In genomic region chr11:50717381-50717897, GRCm38 (mm10) we compare ENCODE assay signal across 14 mouse cellular contexts.
DNase-seq lines count a peak whose midpoint lies in the region; ATAC-seq lines count a peak whose summit lies in the region.
"Had no signal": no experiment of that assay in that cellular context is flagged by ENCODE, and none has a peak within 500 bp of the region (broad histone marks: within the 10 kb centered on the region; RNA-seq: fewer than 3 reads in every experiment).

No protein-coding gene starts in this region.

- H3K27ac ChIP-seq in midbrain, embryonic 11.5 days (ENCODE audit: low read depth, low read length), result no peak overlapping the region
- no peak overlapping the region for H3K27ac ChIP-seq in midbrain, embryonic 14.5 days (replicated peaks; ENCODE audit: low read depth, low read length)
- 0 out of 2 replicates have a peak overlapping the region, but pooled peaks have one; percentile 50 for H3K27ac ChIP-seq in heart, embryonic 13.5 days (replicated peaks)

- no peak for ATAC-seq in midbrain, embryonic 11.5 days (ENCODE audit: low FRiP score)
- ATAC-seq in midbrain, embryonic 14.5 days (ENCODE audit: low FRiP score, low TSS enrichment), result no peak
- no peak for ATAC-seq in heart, embryonic 13.5 days (ENCODE audit: extremely low read depth, insufficient number of reproducible peaks, low FRiP score, low TSS enrichment)
- no peak for ATAC-seq in megakaryocyte, adult 5-6 weeks (ENCODE audit: poor library complexity, severe bottlenecking)
- ATAC-seq: midbrain, embryonic 16.5 days had no signal

- H3K4me2 ChIP-seq in midbrain, embryonic 11.5 days, result no peak overlapping the region
- H3K4me2 ChIP-seq in midbrain, embryonic 14.5 days (ENCODE audit: low read length), result no peak overlapping the region
- no peak overlapping the region for H3K4me2 ChIP-seq in heart, embryonic 13.5 days

- no peak overlapping the region for H3K9ac ChIP-seq in midbrain, embryonic 11.5 days (ENCODE audit: low read length)
- no peak overlapping the region for H3K9ac ChIP-seq in midbrain, embryonic 14.5 days (replicated peaks; ENCODE audit: low read length)
- no peak overlapping the region for H3K9ac ChIP-seq in heart, embryonic 13.5 days

- H3K4me3 ChIP-seq in midbrain, embryonic 11.5 days (ENCODE audit: low read depth, low read length), result no peak overlapping the region
- H3K4me3 ChIP-seq in midbrain, embryonic 14.5 days (replicated peaks; ENCODE audit: low read depth, low read length), result no peak overlapping the region
- H3K4me3 ChIP-seq in heart, embryonic 13.5 days, result no peak overlapping the region

- no peaks in the 10 kb centered on the region for H3K9me3 ChIP-seq in midbrain, embryonic 11.5 days (ENCODE audit: control insufficient read depth, low read length)
- H3K9me3 ChIP-seq in midbrain, embryonic 14.5 days (ENCODE audit: control insufficient read depth, low read length), result no peaks in the 10 kb centered on the region
- no peaks in the 10 kb centered on the region for H3K9me3 ChIP-seq in heart, embryonic 13.5 days

- no peaks in the 10 kb centered on the region for H3K4me1 ChIP-seq in midbrain, embryonic 11.5 days (ENCODE audit: control insufficient read depth, insufficient read depth, low read length)
- H3K4me1 ChIP-seq in midbrain, embryonic 14.5 days (ENCODE audit: control insufficient read depth, insufficient read depth, low read length), result no peaks in the 10 kb centered on the region
- peaks cover 36% of the 10 kb centered on the region for H3K4me1 ChIP-seq in heart, embryonic 13.5 days

- no peaks in the 10 kb centered on the region for H3K27me3 ChIP-seq in midbrain, embryonic 11.5 days (ENCODE audit: control insufficient read depth, insufficient read depth, low read length)
- no peaks in the 10 kb centered on the region for H3K27me3 ChIP-seq in midbrain, embryonic 14.5 days (ENCODE audit: control insufficient read depth, insufficient read depth, low read length)
- H3K27me3 ChIP-seq in heart, embryonic 13.5 days (replicated peaks), result peaks cover 33% of the 10 kb centered on the region

- WGBS in midbrain, embryonic 11.5 days, result 76% methylated on average over 12 of the region's 12 CpGs
- WGBS in midbrain, embryonic 14.5 days, result 65% methylated on average over 12 of the region's 12 CpGs
- 59% methylated on average over 12 of the region's 12 CpGs for WGBS in heart, embryonic 13.5 days

- DNase-seq in gastrocnemius, postnatal 25 days, result peak; percentile 45
- no peak for DNase-seq in gastrocnemius, adult 8-10 months (ENCODE audit: low spot score in 2 of 2)
- DNase-seq in midbrain, embryonic 11.5 days (ENCODE audit: low spot score, missing footprints), result peak; percentile 39
- no peak for DNase-seq in midbrain, embryonic 14.5 days
- peak; percentile 23 to 74 for DNase-seq in lung, postnatal 4 days
- no peak for DNase-seq in spleen, adult 18-20 months
- DNase-seq: adrenal gland, postnatal 10 days; B cell, adult 2 months; cerebellum, adult 18-20 months; gastrocnemius, postnatal 36 days; liver had no signal

- no peaks in the 10 kb centered on the region for H3K36me3 ChIP-seq in midbrain, embryonic 11.5 days (ENCODE audit: control insufficient read depth, insufficient read depth, low read length)
- no peaks in the 10 kb centered on the region for H3K36me3 ChIP-seq in midbrain, embryonic 14.5 days (ENCODE audit: control insufficient read depth, insufficient read depth, low read length)
- H3K36me3 ChIP-seq in heart, embryonic 13.5 days, result no peaks in the 10 kb centered on the region

Comparison
In these comparisons a context has a peak if more than half of its experiments do, and no peak if none do; other contexts are left out.
1. DNase-seq: peak in gastrocnemius, postnatal 25 days (single experiment), midbrain, embryonic 11.5 days (single experiment) and lung, postnatal 4 days (2 of 2); none in gastrocnemius, adult 8-10 months (0 of 2), midbrain, embryonic 14.5 days (single experiment) and spleen, adult 18-20 months (0 of 2).